In the genomic region with DNA sequence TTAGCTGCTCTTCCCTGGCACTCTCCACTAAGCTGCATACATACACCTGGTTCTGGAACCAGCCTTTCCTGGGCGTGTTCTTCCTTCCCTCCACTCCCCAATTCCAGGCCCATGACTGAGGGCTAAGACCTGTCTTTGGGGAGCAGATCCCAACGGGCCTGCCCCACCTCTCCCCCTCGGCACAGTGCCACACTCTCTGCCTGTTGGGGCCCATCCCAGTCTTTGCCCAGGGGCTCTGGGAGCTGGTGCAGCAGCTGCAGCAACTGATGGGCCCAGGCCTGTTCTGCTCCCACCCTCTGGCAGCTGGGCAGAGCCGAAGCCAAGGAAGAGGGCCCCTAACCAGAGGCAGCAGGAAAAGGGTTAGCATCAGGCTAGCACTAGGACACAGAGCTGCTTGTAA, we compare ENCODE assay signal across 9 mouse cellular contexts. TPM values are rescaled to one million over a fixed set of nuclear protein-coding genes. Genes with fewer than 3 reads are reported as not detected.
DNase-seq lines count a peak whose midpoint lies in the region; ATAC-seq and TF ChIP-seq lines count a peak whose summit lies in the region.
"Had no signal": no experiment of that assay in that cellular context is flagged by ENCODE, and none has a peak within 500 bp of the region (broad histone marks: within the 10 kb centered on the region; RNA-seq: fewer than 3 reads in every experiment).

No protein-coding gene starts in this region.

- peaks cover 45% of the 10 kb centered on the region for H3K36me3 ChIP-seq in heart, embryonic 10.5 days
- peaks cover 51% of the 10 kb centered on the region for H3K36me3 ChIP-seq in embryonic facial prominence, embryonic 10.5 days (replicated peaks)
- no peaks in the 10 kb centered on the region for H3K36me3 ChIP-seq in hindbrain, postnatal 0 days (ENCODE audit: insufficient read depth, low read length)
- H3K36me3 ChIP-seq in midbrain, embryonic 12.5 days, result peaks cover 15% of the 10 kb centered on the region

- no peak for DNase-seq in heart, embryonic 10.5 days (ENCODE audit: low spot score)
- DNase-seq in heart, adult 9 months (ENCODE audit: low spot score in 2 of 2), result no peak
- peak; percentile 50 for DNase-seq in embryonic facial prominence, embryonic 10.5 days (ENCODE audit: low spot score)
- DNase-seq in hindbrain, postnatal 0 days (ENCODE audit: low spot score), result no peak
- no peak for DNase-seq in layer of hippocampus, adult 8-10 months (ENCODE audit: low spot score in 2 of 2)
- DNase-seq in right cerebral cortex, postnatal 14 days, result no peak
- DNase-seq in adrenal gland, postnatal 4 days (ENCODE audit: low spot score in 2 of 2), result no peak

- H3K9ac ChIP-seq in hindbrain, postnatal 0 days (replicated peaks; ENCODE audit: low read length), result no peak overlapping the region
- H3K9ac ChIP-seq in midbrain, embryonic 12.5 days (replicated peaks), result peak overlapping the region; percentile 87

- no peaks in the 10 kb centered on the region for H3K9me3 ChIP-seq in heart, embryonic 10.5 days
- no peaks in the 10 kb centered on the region for H3K9me3 ChIP-seq in embryonic facial prominence, embryonic 10.5 days
- no peaks in the 10 kb centered on the region for H3K9me3 ChIP-seq in hindbrain, postnatal 0 days (ENCODE audit: low read length)
- no peaks in the 10 kb centered on the region for H3K9me3 ChIP-seq in midbrain, embryonic 12.5 days

- TF ChIP-seq CTCF in hindbrain, postnatal 0 days (IDR thresholded peaks at IDR 0.05; ENCODE audit: low read depth), result no peak

- peak overlapping the region; percentile 93 for H3K4me3 ChIP-seq in heart, embryonic 10.5 days
- H3K4me3 ChIP-seq in embryonic facial prominence, embryonic 10.5 days, result peak overlapping the region; percentile 99
- H3K4me3 ChIP-seq in hindbrain, postnatal 0 days (ENCODE audit: low read length), result no peak overlapping the region
- H3K4me3 ChIP-seq in midbrain, embryonic 12.5 days, result peak overlapping the region; percentile 78

- H3K4me1 ChIP-seq in heart, embryonic 10.5 days, result peaks cover 66% of the 10 kb centered on the region
- H3K4me1 ChIP-seq in embryonic facial prominence, embryonic 10.5 days, result peaks cover 87% of the 10 kb centered on the region
- H3K4me1 ChIP-seq in hindbrain, postnatal 0 days (ENCODE audit: insufficient read depth, low read length), result peaks cover 4% of the 10 kb centered on the region; the same call in 1 of the 2 replicates
- H3K4me1 ChIP-seq in midbrain, embryonic 12.5 days, result peaks cover 71% of the 10 kb centered on the region

- peak overlapping the region; percentile 96; the same call in 1 of the 2 replicates for H3K4me2 ChIP-seq in hindbrain, postnatal 0 days (ENCODE audit: low read depth, low read length)
- peak overlapping the region; percentile 76 for H3K4me2 ChIP-seq in midbrain, embryonic 12.5 days (replicated peaks)

- no peaks in the 10 kb centered on the region for H3K27me3 ChIP-seq in heart, embryonic 10.5 days (ENCODE audit: insufficient read depth, poor library complexity, severe bottlenecking)
- H3K27me3 ChIP-seq in embryonic facial prominence, embryonic 10.5 days (replicated peaks; ENCODE audit: low read depth, poor library complexity, severe bottlenecking), result no peaks in the 10 kb centered on the region
- H3K27me3 ChIP-seq in hindbrain, postnatal 0 days (ENCODE audit: insufficient read depth, low read length), result peaks cover 6% of the 10 kb centered on the region; the same call in 1 of the 2 replicates
- H3K27me3 ChIP-seq in midbrain, embryonic 12.5 days, result peaks cover 31% of the 10 kb centered on the region

- no peak for ATAC-seq in hindbrain, postnatal 0 days
- ATAC-seq in midbrain, embryonic 12.5 days (ENCODE audit: low FRiP score, low read depth), result no peak

- H3K27ac ChIP-seq in heart, embryonic 10.5 days, result peak overlapping the region; percentile 95
- H3K27ac ChIP-seq in embryonic facial prominence, embryonic 10.5 days (replicated peaks), result peak overlapping the region; percentile 98
- no peak overlapping the region for H3K27ac ChIP-seq in hindbrain, postnatal 0 days
- H3K27ac ChIP-seq in midbrain, embryonic 12.5 days (replicated peaks), result peak overlapping the region; percentile 68

- WGBS in heart, embryonic 10.5 days, result 13% methylated on average over 4 of the region's 4 CpGs
- 8% methylated on average over 4 of the region's 4 CpGs for WGBS in embryonic facial prominence, embryonic 10.5 days
- WGBS in hindbrain, postnatal 0 days, result 20% methylated on average over 4 of the region's 4 CpGs
- WGBS in midbrain, embryonic 12.5 days, result 6% methylated on average over 4 of the region's 4 CpGs

RNA-seq across cellular contexts. Expression of a gene that starts 3.1 kb away (rescaled TPM):
- 43.0 and 62.5 TPM in 2 replicates for polyA plus RNA-seq in heart, embryonic 10.5 days (2016; fragmentation: Nextera tagmentation; extraction: Ambion mirVana)
- 79.7 and 95.4 TPM in 2 replicates for polyA plus RNA-seq in embryonic facial prominence, embryonic 10.5 days (2016; fragmentation: Nextera tagmentation; extraction: Ambion mirVana)
- 9.8 and 11.2 TPM in 2 replicates for total RNA-seq in hindbrain, postnatal 0 days (2014; rRNA removed)
- polyA plus RNA-seq in hindbrain, postnatal 0 days (2015; fragmentation: Nextera tagmentation; extraction: Ambion mirVana), result 5.7 and 6.1 TPM in 2 replicates
- polyA plus RNA-seq in midbrain, embryonic 12.5 days (2016; fragmentation: Nextera tagmentation; extraction: Ambion mirVana), result 41.6 and 46.6 TPM in 2 replicates
- total RNA-seq in layer of hippocampus, adult 8-10 months (2022), result 1 to 10 TPM; 1.3 to 2.7 (median 1.9) TPM
- total RNA-seq in adrenal gland, postnatal 4 days (2021), result 10 to 100 TPM; 27.3 to 27.5 TPM

RNA-seq across cellular contexts. Expression of a gene that starts 19.8 kb away (rescaled TPM):
- polyA plus RNA-seq in heart, embryonic 10.5 days (2016; fragmentation: Nextera tagmentation; extraction: Ambion mirVana), result 50.2 and 52.9 TPM in 2 replicates
- polyA plus RNA-seq in embryonic facial prominence, embryonic 10.5 days (2016; fragmentation: Nextera tagmentation; extraction: Ambion mirVana), result 58.9 and 60.5 TPM in 2 replicates
- 19.1 and 28.9 TPM in 2 replicates for total RNA-seq in hindbrain, postnatal 0 days (2014; rRNA removed)
- 21.2 and 23.8 TPM in 2 replicates for polyA plus RNA-seq in hindbrain, postnatal 0 days (2015; fragmentation: Nextera tagmentation; extraction: Ambion mirVana)
- polyA plus RNA-seq in midbrain, embryonic 12.5 days (2016; fragmentation: Nextera tagmentation; extraction: Ambion mirVana), result 32.4 and 35.0 TPM in 2 replicates
- 1 to 10 TPM; 3.6 to 9.7 (median 4.9) TPM for total RNA-seq in layer of hippocampus, adult 8-10 months (2022)
- total RNA-seq in adrenal gland, postnatal 4 days (2021), result 10 to 100 TPM; 45.6 to 52.5 TPM

RNA-seq across cellular contexts. Expression of a gene that starts 31.5 kb away (rescaled TPM):
- polyA plus RNA-seq in heart, embryonic 10.5 days (2016; fragmentation: Nextera tagmentation; extraction: Ambion mirVana), result 7.7 and 8.3 TPM in 2 replicates
- polyA plus RNA-seq in embryonic facial prominence, embryonic 10.5 days (2016; fragmentation: Nextera tagmentation; extraction: Ambion mirVana), result 9.3 and 12.4 TPM in 2 replicates
- total RNA-seq in hindbrain, postnatal 0 days (2014; rRNA removed), result 4.8 and 6.8 TPM in 2 replicates
- polyA plus RNA-seq in hindbrain, postnatal 0 days (2015; fragmentation: Nextera tagmentation; extraction: Ambion mirVana), result 2.5 and 3.9 TPM in 2 replicates
- 8.2 and 10.4 TPM in 2 replicates for polyA plus RNA-seq in midbrain, embryonic 12.5 days (2016; fragmentation: Nextera tagmentation; extraction: Ambion mirVana)
- total RNA-seq in layer of hippocampus, adult 8-10 months (2022), result 1 to 10 TPM; 4.4 to 7.8 (median 6.1) TPM
- 1 to 10 TPM; 6.4 to 7.8 TPM for total RNA-seq in adrenal gland, postnatal 4 days (2021)

RNA-seq across cellular contexts. Expression of a gene that starts 43.6 kb away (rescaled TPM):
- 392 and 455 TPM in 2 replicates for polyA plus RNA-seq in heart, embryonic 10.5 days (2016; fragmentation: Nextera tagmentation; extraction: Ambion mirVana)
- polyA plus RNA-seq in embryonic facial prominence, embryonic 10.5 days (2016; fragmentation: Nextera tagmentation; extraction: Ambion mirVana), result 486 and 490 TPM in 2 replicates
- 181 and 204 TPM in 2 replicates for total RNA-seq in hindbrain, postnatal 0 days (2014; rRNA removed)
- 411 and 417 TPM in 2 replicates for polyA plus RNA-seq in hindbrain, postnatal 0 days (2015; fragmentation: Nextera tagmentation; extraction: Ambion mirVana)
- 363 and 400 TPM in 2 replicates for polyA plus RNA-seq in midbrain, embryonic 12.5 days (2016; fragmentation: Nextera tagmentation; extraction: Ambion mirVana)
- total RNA-seq in layer of hippocampus, adult 8-10 months (2022), result 100 to 1,000 TPM; 179 to 205 (median 193) TPM
- total RNA-seq in adrenal gland, postnatal 4 days (2021), result 100 to 1,000 TPM; 219 to 220 TPM

RNA-seq across cellular contexts. Expression of a gene that starts 47.0 kb away (rescaled TPM):
- not detected in 2 replicates for polyA plus RNA-seq in heart, embryonic 10.5 days (2016; fragmentation: Nextera tagmentation; extraction: Ambion mirVana)
- 0.04 and 0.12 TPM in 2 replicates for polyA plus RNA-seq in embryonic facial prominence, embryonic 10.5 days (2016; fragmentation: Nextera tagmentation; extraction: Ambion mirVana)
- total RNA-seq in hindbrain, postnatal 0 days (2014; rRNA removed), result 0.05 TPM in 1 of 2 replicates, not detected in the other
- polyA plus RNA-seq in hindbrain, postnatal 0 days (2015; fragmentation: Nextera tagmentation; extraction: Ambion mirVana), result 0.16 and 0.21 TPM in 2 replicates
- polyA plus RNA-seq in midbrain, embryonic 12.5 days (2016; fragmentation: Nextera tagmentation; extraction: Ambion mirVana), result not detected in 2 replicates
- under 1 TPM in 3 of 4 experiments, not detected in 1; 0.14 to 0.51 (median 0.23) TPM for total RNA-seq in layer of hippocampus, adult 8-10 months (2022)
- not detected for total RNA-seq in adrenal gland, postnatal 4 days (2021)
- total RNA-seq: MEL had no signal
